Comparison of ENCODE assay signal across 15 mouse cellular contexts in the genomic region with DNA sequence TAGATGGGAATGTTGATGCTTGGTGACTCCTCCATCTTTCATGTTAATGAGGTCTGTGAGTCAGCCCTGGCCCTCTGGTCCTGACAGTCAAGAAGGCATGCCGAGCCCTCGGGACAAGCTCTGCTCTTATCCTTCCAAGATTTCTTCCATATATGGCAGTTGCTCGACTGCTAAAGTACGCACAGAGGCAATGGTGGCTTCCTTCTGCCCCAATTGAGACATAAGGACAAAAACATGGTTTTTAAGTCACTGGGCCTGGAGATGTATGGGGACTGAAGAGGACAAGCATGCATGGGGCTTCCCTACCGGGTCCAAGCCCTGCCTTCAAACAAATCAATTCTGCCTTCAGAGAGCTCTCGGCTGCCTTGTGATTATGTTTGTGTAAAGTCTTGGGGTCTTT.
DNase-seq lines count a peak whose midpoint lies in the region; ATAC-seq and TF ChIP-seq lines count a peak whose summit lies in the region.
"Had no signal": no experiment of that assay in that cellular context is flagged by ENCODE, and none has a peak within 500 bp of the region (broad histone marks: within the 10 kb centered on the region; RNA-seq: fewer than 3 reads in every experiment).

No protein-coding gene starts in this region.

- H3K4me1 ChIP-seq in stomach, embryonic 14.5 days (ENCODE audit: control insufficient read depth, insufficient read depth, low read length): peaks cover 38% of the 10 kb centered on the region
- peaks cover 28% of the 10 kb centered on the region for H3K4me1 ChIP-seq in neural tube, embryonic 15.5 days

- TF ChIP-seq CTCF in gastrocnemius, adult 2 months (IDR thresholded peaks at IDR 0.05): no peak

- no peak overlapping the region for H3K4me3 ChIP-seq in gastrocnemius, adult 2 months
- no peak overlapping the region for H3K4me3 ChIP-seq in stomach, embryonic 14.5 days (ENCODE audit: low read depth, low read length)
- no peak overlapping the region for H3K4me3 ChIP-seq in neural tube, embryonic 15.5 days (replicated peaks)
- H3K4me3 ChIP-seq: limb, embryonic 13.5 days had no signal

- H3K36me3 ChIP-seq in stomach, embryonic 14.5 days (ENCODE audit: control insufficient read depth, insufficient read depth, low read length): no peaks in the 10 kb centered on the region
- H3K36me3 ChIP-seq in neural tube, embryonic 15.5 days: no peaks in the 10 kb centered on the region
- H3K36me3 ChIP-seq: G1E; limb, embryonic 13.5 days had no signal

- ATAC-seq in stomach, embryonic 14.5 days (ENCODE audit: insufficient number of reproducible peaks, insufficient read depth, low FRiP score, low read depth): no peak
- ATAC-seq in neural tube, embryonic 15.5 days (ENCODE audit: low FRiP score): no peak
- ATAC-seq: liver, postnatal 0 days had no signal

- WGBS in stomach, embryonic 14.5 days: 31% methylated on average over 6 of the region's 6 CpGs
- 31% methylated on average over 6 of the region's 6 CpGs for WGBS in neural tube, embryonic 15.5 days

- no peaks in the 10 kb centered on the region for H3K27me3 ChIP-seq in stomach, embryonic 14.5 days (ENCODE audit: control insufficient read depth, insufficient read depth, low read length)
- peaks cover 10% of the 10 kb centered on the region; the same call in 1 of the 2 replicates for H3K27me3 ChIP-seq in neural tube, embryonic 15.5 days (replicated peaks)

- no peak overlapping the region for H3K4me2 ChIP-seq in stomach, embryonic 14.5 days (replicated peaks; ENCODE audit: low read depth, low read length)
- no peak overlapping the region for H3K4me2 ChIP-seq in neural tube, embryonic 15.5 days
- H3K4me2 ChIP-seq: limb, embryonic 13.5 days had no signal

- H3K9me3 ChIP-seq in stomach, embryonic 14.5 days (ENCODE audit: control insufficient read depth, low read depth, low read length): no peaks in the 10 kb centered on the region
- H3K9me3 ChIP-seq in neural tube, embryonic 15.5 days (replicated peaks): no peaks in the 10 kb centered on the region
- H3K9me3 ChIP-seq: limb, embryonic 13.5 days had no signal

- intact Hi-C loops in gastrocnemius, adult 2 months (cut with DNase I): loop anchor here (10.0 kb wide), 1 partner anchor 232 kb away; no protein-coding TSS in a partner anchor
- intact Hi-C loops in gastrocnemius, postnatal 14 days (cut with DNase I; ENCODE audit: low total_unique reads): loop anchor here (10.0 kb wide), 1 partner anchor 232 kb away; no protein-coding TSS in a partner anchor

- no peak overlapping the region for H3K9ac ChIP-seq in stomach, embryonic 14.5 days (replicated peaks; ENCODE audit: low read depth, low read length)
- H3K9ac ChIP-seq in neural tube, embryonic 15.5 days (replicated peaks): no peak overlapping the region
- H3K9ac ChIP-seq: limb, embryonic 13.5 days; liver, postnatal 0 days had no signal

- H3K27ac ChIP-seq in gastrocnemius, adult 2 months: peak overlapping the region; percentile 59
- peak overlapping the region; percentile 4; the same call in 1 of the 2 replicates for H3K27ac ChIP-seq in stomach, embryonic 14.5 days (ENCODE audit: low read length)
- no peak overlapping the region for H3K27ac ChIP-seq in neural tube, embryonic 15.5 days (replicated peaks)
- H3K27ac ChIP-seq: limb, embryonic 13.5 days had no signal

- no peak for DNase-seq in gastrocnemius, adult 2 months
- DNase-seq in gastrocnemius, postnatal 14 days: no peak
- peak; percentile 43 for DNase-seq in kidney, postnatal 14 days
- DNase-seq in kidney, postnatal 36 days: no peak
- DNase-seq in embryo, embryonic 9.5 days (ENCODE audit: extremely low spot score): peak; percentile 54
- no peak for DNase-seq in heart, adult 11 months
- DNase-seq: adrenal gland, postnatal 25 days; cerebellum, adult 11-12 months; heart, postnatal 14 days; right cerebral cortex, adult 18-20 months had no signal

Comparison
In these comparisons a context has a peak if more than half of its experiments do, and no peak if none do; other contexts are left out.
1. DNase-seq: peak in kidney, postnatal 14 days (single experiment) and embryo, embryonic 9.5 days (single experiment); none in gastrocnemius, adult 2 months (single experiment), gastrocnemius, postnatal 14 days (single experiment), kidney, postnatal 36 days (0 of 2) and heart, adult 11 months (single experiment).